ENCODE assay signal across 24 mouse cellular contexts in the genomic region with DNA sequence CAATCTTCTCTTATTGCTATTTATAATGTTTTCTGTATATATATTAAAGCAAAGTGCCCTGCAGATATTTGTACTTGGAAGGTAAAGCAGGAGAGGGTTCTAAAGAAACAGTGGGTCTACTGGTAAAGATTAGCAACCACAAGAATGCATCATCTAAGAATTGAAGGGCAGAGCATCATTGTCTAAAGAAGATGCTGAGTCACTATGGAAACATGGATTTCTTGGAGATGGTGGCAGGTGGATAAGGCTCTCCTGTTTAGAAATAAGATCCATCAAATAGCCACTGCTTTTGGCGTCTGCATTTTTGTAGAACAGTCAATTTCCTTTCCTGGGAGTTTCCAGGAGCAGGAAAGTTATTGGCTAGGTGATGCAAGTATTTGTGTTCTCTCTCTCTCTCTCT. TPM values are rescaled to one million over a fixed set of nuclear protein-coding genes. Genes with fewer than 3 reads are reported as not detected.
DNase-seq lines count a peak whose midpoint lies in the region; ATAC-seq and TF ChIP-seq lines count a peak whose summit lies in the region.
"Had no signal": no experiment of that assay in that cellular context is flagged by ENCODE, and none has a peak within 500 bp of the region (broad histone marks: within the 10 kb centered on the region; RNA-seq: fewer than 3 reads in every experiment).

No protein-coding gene starts in this region.

- H3K4me2 ChIP-seq in intestine, embryonic 15.5 days (replicated peaks) = no peak overlapping the region
- no peak overlapping the region for H3K4me2 ChIP-seq in lung, postnatal 0 days (replicated peaks; ENCODE audit: low read depth, low read length)

- H3K27me3 ChIP-seq in C2C12 (ENCODE audit: control insufficient read depth, insufficient read depth, insufficient read length) = no peaks in the 10 kb centered on the region
- no peaks in the 10 kb centered on the region for H3K27me3 ChIP-seq in intestine, embryonic 15.5 days (replicated peaks)
- no peaks in the 10 kb centered on the region for H3K27me3 ChIP-seq in lung, postnatal 0 days (replicated peaks; ENCODE audit: insufficient read depth, low read length)
- H3K27me3 ChIP-seq: Patski had no signal

- no peak overlapping the region for H3K4me3 ChIP-seq in C2C12 (ENCODE audit: insufficient read depth, poor library complexity, severe bottlenecking)
- no peak overlapping the region for H3K4me3 ChIP-seq in intestine, embryonic 15.5 days (replicated peaks)
- no peak overlapping the region for H3K4me3 ChIP-seq in lung, postnatal 0 days (ENCODE audit: low read depth, low read length)

- no peak for TF ChIP-seq EP300 in lung, postnatal 0 days (IDR thresholded peaks at IDR 0.05)

- H3K79me3 ChIP-seq in C2C12 (ENCODE audit: low read depth) = no peaks in the 10 kb centered on the region

- TF ChIP-seq CTCF in C2C12 (IDR thresholded peaks at IDR 0.05; ENCODE audit: control insufficient read depth, insufficient read depth, insufficient read length) = no peak
- no peak for TF ChIP-seq CTCF in lung, postnatal 0 days (IDR thresholded peaks at IDR 0.05)

- no peak overlapping the region for H3K27ac ChIP-seq in intestine, embryonic 15.5 days
- no peak overlapping the region for H3K27ac ChIP-seq in lung, postnatal 0 days (ENCODE audit: low read length)

- WGBS in intestine, embryonic 15.5 days = 68% methylated on average over 1 of the region's 1 CpGs
- WGBS in lung, postnatal 0 days = 33% methylated on average over 1 of the region's 1 CpGs

- no peaks in the 10 kb centered on the region for H3K4me1 ChIP-seq in intestine, embryonic 15.5 days (replicated peaks)
- no peaks in the 10 kb centered on the region for H3K4me1 ChIP-seq in lung, postnatal 0 days (ENCODE audit: insufficient read depth, low read depth, low read length)

- no peaks in the 10 kb centered on the region for H3K36me3 ChIP-seq in C2C12 (ENCODE audit: control insufficient read depth, insufficient read depth)
- H3K36me3 ChIP-seq in intestine, embryonic 15.5 days = no peaks in the 10 kb centered on the region
- H3K36me3 ChIP-seq in lung, postnatal 0 days (ENCODE audit: insufficient read depth, low read length) = no peaks in the 10 kb centered on the region
- H3K36me3 ChIP-seq: G1E had no signal

- ATAC-seq in intestine, embryonic 15.5 days = no peak
- ATAC-seq in lung, postnatal 0 days = no peak
- ATAC-seq: activated CD4-positive, CD25-positive, alpha-beta regulatory T cell, adult 4 months; CD4-positive, CD25-positive, alpha-beta regulatory T cell, adult 4 months; Patski had no signal

- H3ac ChIP-seq in C2C12 (ENCODE audit: control insufficient read depth, insufficient read length, low read depth) = no peak overlapping the region

- H3K9ac ChIP-seq in intestine, embryonic 15.5 days = no peak overlapping the region
- H3K9ac ChIP-seq in lung, postnatal 0 days (replicated peaks; ENCODE audit: low read depth) = no peak overlapping the region

- DNase-seq in 3134 (ENCODE audit: extremely low read depth, insufficient read length, low spot score) (peak; percentile 11), 3T3-L1 (ENCODE audit: low read depth, low spot score) (peak; percentile 56)
- DNase-seq in lung, postnatal 0 days (ENCODE audit: low spot score) = no peak
- no peak for DNase-seq in thymus, adult 18-20 months
- DNase-seq: adrenal gland, adult 2 months; adrenal gland, adult 8-10 months; adrenal gland, postnatal 10 days; adrenal gland, postnatal 14 days; adrenal gland, postnatal 25 days; adrenal gland, postnatal 36 days; B cell, adult 2 months; cerebellum, adult 11 months; cerebellum, adult 11-12 months; cerebellum, adult 18-20 months; cerebellum, adult 2 months; cerebellum, adult 8-10 months; cerebellum, adult 9-10 months had no signal

- no peaks in the 10 kb centered on the region for H3K9me3 ChIP-seq in intestine, embryonic 15.5 days
- no peaks in the 10 kb centered on the region for H3K9me3 ChIP-seq in lung, postnatal 0 days (ENCODE audit: low read length)
- H3K9me3 ChIP-seq: G1E had no signal

- H3K79me2 ChIP-seq in C2C12 (ENCODE audit: control insufficient read depth, insufficient read depth) = no peaks in the 10 kb centered on the region

TF ChIP-seq in C2C12, 6 proteins besides CTCF, POLR2A, EP300 and RAD21:
- no peak for TF ChIP-seq USF1 (IDR thresholded peaks at IDR 0.05; ENCODE audit: low read depth)
- peak; percentile 20 for TF ChIP-seq FOSL1 (IDR thresholded peaks at IDR 0.05; ENCODE audit: insufficient read depth, low read length, poor library complexity, severe bottlenecking)
- peak; percentile 55 for TF ChIP-seq MYOD1 (IDR thresholded peaks at IDR 0.05; ENCODE audit: control insufficient read depth, insufficient read length, low read depth)
- no peak for TF ChIP-seq MYOG (IDR thresholded peaks at IDR 0.05; ENCODE audit: control insufficient read depth, extremely low read depth, insufficient read length)

RNA-seq across cellular contexts. Expression of gene Olfr223, which starts 9.2 kb away (rescaled TPM):
- not detected for polyA plus RNA-seq in C2C12 (2012; fragmentation: generic; extraction: Trizol)
- polyA plus RNA-seq in intestine, embryonic 15.5 days (2015; fragmentation: Nextera tagmentation; extraction: Ambion mirVana) = not detected in 2 replicates
- polyA plus RNA-seq in lung, postnatal 0 days (2015; fragmentation: Nextera tagmentation; extraction: Ambion mirVana) = not detected in 2 replicates
- polyA plus RNA-seq: activated CD4-positive, CD25-positive, alpha-beta regulatory T cell, adult 4 months; adrenal gland, adult 2 months; brain, embryonic 14.5 days; CD4-positive, CD25-positive, alpha-beta regulatory T cell, adult 4 months; cerebellum, adult 2 months; G1E; Patski had no signal

RNA-seq across cellular contexts. Expression of gene Olfr222, which starts 26.3 kb away (rescaled TPM):
- polyA plus RNA-seq in C2C12 (2012; fragmentation: generic; extraction: Trizol) = not detected
- not detected in 2 replicates for polyA plus RNA-seq in intestine, embryonic 15.5 days (2015; fragmentation: Nextera tagmentation; extraction: Ambion mirVana)
- polyA plus RNA-seq in lung, postnatal 0 days (2015; fragmentation: Nextera tagmentation; extraction: Ambion mirVana) = not detected in 2 replicates
- polyA plus RNA-seq: activated CD4-positive, CD25-positive, alpha-beta regulatory T cell, adult 4 months; adrenal gland, adult 2 months; brain, embryonic 14.5 days; CD4-positive, CD25-positive, alpha-beta regulatory T cell, adult 4 months; cerebellum, adult 2 months; G1E; Patski had no signal

RNA-seq across cellular contexts. Expression of gene Mprip, which starts 58.8 kb away (rescaled TPM):
- 257 TPM for polyA plus RNA-seq in C2C12 (2012; fragmentation: generic; extraction: Trizol)
- polyA plus RNA-seq in intestine, embryonic 15.5 days (2015; fragmentation: Nextera tagmentation; extraction: Ambion mirVana) = 54.9 and 56.2 TPM in 2 replicates
- 88.0 and 114 TPM in 2 replicates for polyA plus RNA-seq in lung, postnatal 0 days (2015; fragmentation: Nextera tagmentation; extraction: Ambion mirVana)

Comparison
In these comparisons a context has a peak if more than half of its experiments do, and no peak if none do; other contexts are left out.
1. DNase-seq: peak in 3134 (single experiment) and 3T3-L1 (single experiment); none in lung, postnatal 0 days (single experiment) and thymus, adult 18-20 months (0 of 2).